Mouse (Mus musculus): Measurements from ENCODE around the gene Lmntd2. TPM values are rescaled to one million over a fixed set of nuclear protein-coding genes. Genes with fewer than 3 reads are reported as not detected.
"Not testable (repeated sequence)": the region's sequence is repeated elsewhere in the genome, so short reads cannot be mapped to it uniquely, and the experiment has no call there.

Gene Lmntd2
- 216 and 222 TPM in 2 replicates for polyA plus RNA-seq (2012; rRNA removed)

DNA sequence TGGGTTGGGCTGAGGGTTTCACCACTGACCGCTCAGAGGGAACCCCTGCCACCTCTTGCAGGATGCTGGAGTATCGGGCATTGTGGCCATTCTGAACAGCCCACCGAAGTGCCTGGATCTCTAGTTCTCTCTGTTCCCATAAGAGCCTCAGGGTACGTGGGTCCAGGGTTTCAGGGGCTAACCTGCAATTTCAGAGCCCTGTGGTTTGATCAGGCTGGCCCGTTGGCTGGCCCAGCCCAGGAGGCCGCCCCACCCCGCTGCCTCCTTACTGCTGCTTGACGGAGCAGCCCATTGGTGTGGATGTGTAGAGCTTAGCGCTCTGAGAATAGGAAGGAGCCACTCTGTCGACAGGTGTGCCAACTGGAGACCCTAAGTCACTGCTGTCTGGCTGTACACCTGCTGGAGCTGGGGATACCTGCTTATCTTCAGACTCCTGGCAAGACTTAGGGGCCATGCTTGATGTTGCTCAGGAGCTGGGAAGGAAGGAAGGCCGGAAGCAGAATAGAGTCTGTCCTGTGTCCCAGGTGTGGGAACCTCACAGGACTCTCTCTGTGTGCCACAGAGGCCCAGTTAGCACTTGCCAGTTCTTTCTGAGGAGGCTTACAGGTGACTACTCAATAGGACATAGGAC lies at the start of gene Lmntd2:
Lmntd2 (minus strand) TSS at position 476 of the 631 bp plus-strand sequence.
- H3K4me1 ChIP-seq (ENCODE audit: control insufficient read depth, insufficient read depth, low read length): peaks cover 19% of the 10 kb centered on the region
- no peak for TF ChIP-seq CTCF (IDR thresholded peaks at IDR 0.05; ENCODE audit: control insufficient read depth, insufficient read depth, insufficient replicate concordance, low read depth, low read length)
- no peak for TF ChIP-seq POLR2A (IDR thresholded peaks at IDR 0.05; ENCODE audit: control insufficient read depth, low read depth, low read length)

DNA sequence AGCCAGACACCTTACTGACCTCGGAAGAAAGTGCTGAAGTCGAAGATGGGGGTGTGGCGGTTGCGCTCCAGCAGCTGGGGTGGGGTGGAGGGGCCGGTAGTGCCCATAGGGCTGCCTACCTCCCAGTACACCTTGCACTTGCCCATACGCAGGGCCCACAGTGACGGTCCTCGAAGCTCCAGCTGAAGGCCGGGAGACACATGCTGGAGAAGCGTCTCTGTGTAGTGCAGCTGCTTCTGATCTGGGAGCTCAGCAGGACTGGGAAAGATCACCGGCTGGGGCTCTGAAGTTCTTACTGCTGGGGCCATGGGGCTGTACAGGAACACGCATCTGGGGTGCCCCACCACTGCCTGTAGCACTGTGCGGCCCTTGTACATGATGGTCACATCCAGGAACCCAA lies 49.8 kb upstream of the Lmntd2 start:
- no peaks in the 10 kb centered on the region for H3K27me3 ChIP-seq (ENCODE audit: control insufficient read depth, insufficient read depth, low read length)
- H3K27ac ChIP-seq (ENCODE audit: control insufficient read depth, insufficient read depth, low read depth, low read length): no peak overlapping the region
- peaks cover 2% of the 10 kb centered on the region for H3K4me1 ChIP-seq (ENCODE audit: control insufficient read depth, insufficient read depth, low read length)
- H3K36me3 ChIP-seq (ENCODE audit: control insufficient read depth, insufficient read depth, low read length): peaks cover 4% of the 10 kb centered on the region
- TF ChIP-seq POLR2A (IDR thresholded peaks at IDR 0.05; ENCODE audit: control insufficient read depth, low read depth, low read length) (no peak), CTCF (IDR thresholded peaks at IDR 0.05; ENCODE audit: control insufficient read depth, insufficient read depth, insufficient replicate concordance, low read depth, low read length) (no peak)
- H3K4me3 ChIP-seq (ENCODE audit: control insufficient read depth, low read depth, low read length): no peak overlapping the region

More for the DNA sequence above, at the start of gene Lmntd2:
- Histone ChIP-seq H3K4me3 (ENCODE audit: control insufficient read depth, low read depth, low read length) (peak within 1 kb of the TSS; percentile 86), H3K27me3 (ENCODE audit: control insufficient read depth, insufficient read depth, low read length) (no peaks in the 10 kb centered on the region), H3K27ac (ENCODE audit: control insufficient read depth, insufficient read depth, low read depth, low read length) (peak within 1 kb of the TSS; percentile 10), H3K36me3 (ENCODE audit: control insufficient read depth, insufficient read depth, low read length) (no peaks in the 10 kb centered on the region)

DNA sequence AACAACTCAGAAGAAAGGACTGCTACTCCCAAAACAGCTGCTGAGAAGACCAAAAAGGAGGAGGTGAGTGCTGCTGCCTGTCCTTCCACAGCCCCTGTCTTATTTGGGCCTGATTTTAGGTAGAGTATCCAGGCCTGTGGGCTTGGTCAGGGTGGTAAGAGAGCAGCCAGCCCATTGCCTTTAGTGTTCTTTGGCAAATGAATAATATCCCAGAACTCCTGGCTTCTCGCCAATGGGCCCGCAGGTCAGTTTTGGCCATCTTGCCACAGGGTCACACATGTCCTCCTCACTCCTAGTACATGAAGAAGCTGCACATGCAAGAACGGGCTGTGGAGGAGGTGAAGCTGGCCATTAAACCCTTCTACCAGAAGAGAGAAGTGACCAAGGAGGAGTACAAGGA lies 47.6 kb upstream of the Lmntd2 start:
- Histone ChIP-seq H3K4me1 (ENCODE audit: control insufficient read depth, insufficient read depth, low read length) (no peaks in the 10 kb centered on the region; the same call in 1 of the 2 replicates), H3K36me3 (ENCODE audit: control insufficient read depth, insufficient read depth, low read length) (peaks cover 10% of the 10 kb centered on the region), H3K27ac (ENCODE audit: control insufficient read depth, insufficient read depth, low read depth, low read length) (no peak overlapping the region), H3K27me3 (ENCODE audit: control insufficient read depth, insufficient read depth, low read length) (no peaks in the 10 kb centered on the region), H3K4me3 (ENCODE audit: control insufficient read depth, low read depth, low read length) (no peak overlapping the region)
- TF ChIP-seq POLR2A (IDR thresholded peaks at IDR 0.05; ENCODE audit: control insufficient read depth, low read depth, low read length) (no peak; the same call in 1 of the 2 replicates), CTCF (IDR thresholded peaks at IDR 0.05; ENCODE audit: control insufficient read depth, insufficient read depth, insufficient replicate concordance, low read depth, low read length) (no peak)

DNA sequence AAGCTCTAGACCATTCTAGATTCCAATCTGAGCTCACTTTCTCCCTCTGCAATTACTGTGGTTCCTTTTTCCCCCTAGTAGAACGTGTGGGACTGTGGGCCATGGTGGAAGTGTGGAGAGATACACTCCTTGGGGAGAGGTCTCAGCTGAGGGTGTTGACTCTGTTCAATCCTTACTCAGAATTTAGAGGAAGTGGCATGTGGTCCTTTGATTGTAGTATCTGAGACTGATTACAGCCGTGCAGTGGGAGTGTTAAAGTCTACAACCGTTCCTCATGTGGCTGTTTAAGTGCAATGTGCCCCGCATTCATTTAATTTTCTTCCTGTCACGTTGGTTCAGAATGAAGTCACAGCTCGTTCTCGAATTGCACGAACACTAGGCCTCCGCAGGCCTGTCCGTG lies 42.3 kb upstream of the Lmntd2 start:
- TF ChIP-seq CTCF (IDR thresholded peaks at IDR 0.05; ENCODE audit: control insufficient read depth, insufficient read depth, insufficient replicate concordance, low read depth, low read length) (no peak), POLR2A (IDR thresholded peaks at IDR 0.05; ENCODE audit: control insufficient read depth, low read depth, low read length) (no peak)
- Histone ChIP-seq H3K4me3 (ENCODE audit: control insufficient read depth, low read depth, low read length) (no peak overlapping the region), H3K27ac (ENCODE audit: control insufficient read depth, insufficient read depth, low read depth, low read length) (no peak overlapping the region), H3K4me1 (ENCODE audit: control insufficient read depth, insufficient read depth, low read length) (no peaks in the 10 kb centered on the region), H3K36me3 (ENCODE audit: control insufficient read depth, insufficient read depth, low read length) (peaks cover 12% of the 10 kb centered on the region), H3K27me3 (ENCODE audit: control insufficient read depth, insufficient read depth, low read length) (no peaks in the 10 kb centered on the region)

DNA sequence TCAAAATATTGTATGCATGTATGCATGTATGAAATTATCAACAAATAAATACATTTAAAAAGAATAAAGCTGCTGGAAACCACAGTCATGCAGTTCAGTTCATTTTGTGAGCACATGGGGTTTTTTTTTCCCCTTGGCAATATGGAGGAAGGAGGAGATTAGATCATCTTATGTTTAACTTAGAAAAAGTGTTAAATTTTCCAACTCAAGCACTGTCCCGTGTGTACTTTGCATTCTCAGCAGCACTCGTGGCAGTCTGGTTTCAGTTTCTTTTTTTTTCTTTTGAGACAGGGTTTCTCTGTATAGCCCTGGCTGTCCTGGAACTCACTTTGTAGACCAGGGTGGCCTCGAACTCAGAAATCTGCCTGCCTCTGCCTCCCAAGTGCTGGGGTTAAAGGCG lies 36.6 kb upstream of the Lmntd2 start:
- H3K27me3 ChIP-seq (ENCODE audit: control insufficient read depth, insufficient read depth, low read length); H3K36me3 ChIP-seq (ENCODE audit: control insufficient read depth, insufficient read depth, low read length); H3K4me3 ChIP-seq (ENCODE audit: control insufficient read depth, low read depth, low read length); H3K4me1 ChIP-seq (ENCODE audit: control insufficient read depth, insufficient read depth, low read length); H3K27ac ChIP-seq (ENCODE audit: control insufficient read depth, insufficient read depth, low read depth, low read length): not testable (repeated sequence)

DNA sequence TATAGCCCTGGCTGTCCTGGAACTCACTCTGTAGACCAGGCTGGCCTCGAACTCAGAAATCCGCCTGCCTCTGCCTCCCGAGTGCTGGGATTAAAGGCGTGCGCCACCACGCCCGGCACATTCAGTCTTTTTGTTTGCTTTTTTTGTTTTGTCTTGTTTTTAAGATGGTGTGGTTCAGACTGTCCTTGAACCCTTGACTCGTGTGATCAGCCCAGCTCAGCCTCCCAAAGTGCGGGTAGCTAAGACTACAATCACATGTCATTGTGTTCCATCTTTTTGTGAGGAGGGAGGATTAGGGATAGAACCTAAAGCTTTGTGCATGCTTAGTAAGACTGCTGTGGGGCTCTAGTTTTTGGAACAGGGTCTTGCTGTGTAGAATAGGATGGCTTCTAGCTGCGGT lies 17.7 kb upstream of the Lmntd2 start:
- Histone ChIP-seq H3K4me1 (ENCODE audit: control insufficient read depth, insufficient read depth, low read length) (peaks cover 5% of the 10 kb centered on the region), H3K4me3 (ENCODE audit: control insufficient read depth, low read depth, low read length) (no peak overlapping the region), H3K36me3 (ENCODE audit: control insufficient read depth, insufficient read depth, low read length) (peaks cover 3% of the 10 kb centered on the region), H3K27ac (ENCODE audit: control insufficient read depth, insufficient read depth, low read depth, low read length) (no peak overlapping the region), H3K27me3 (ENCODE audit: control insufficient read depth, insufficient read depth, low read length) (no peaks in the 10 kb centered on the region)
- TF ChIP-seq POLR2A (IDR thresholded peaks at IDR 0.05; ENCODE audit: control insufficient read depth, low read depth, low read length) (no peak), CTCF (IDR thresholded peaks at IDR 0.05; ENCODE audit: control insufficient read depth, insufficient read depth, insufficient replicate concordance, low read depth, low read length) (no peak)

DNA sequence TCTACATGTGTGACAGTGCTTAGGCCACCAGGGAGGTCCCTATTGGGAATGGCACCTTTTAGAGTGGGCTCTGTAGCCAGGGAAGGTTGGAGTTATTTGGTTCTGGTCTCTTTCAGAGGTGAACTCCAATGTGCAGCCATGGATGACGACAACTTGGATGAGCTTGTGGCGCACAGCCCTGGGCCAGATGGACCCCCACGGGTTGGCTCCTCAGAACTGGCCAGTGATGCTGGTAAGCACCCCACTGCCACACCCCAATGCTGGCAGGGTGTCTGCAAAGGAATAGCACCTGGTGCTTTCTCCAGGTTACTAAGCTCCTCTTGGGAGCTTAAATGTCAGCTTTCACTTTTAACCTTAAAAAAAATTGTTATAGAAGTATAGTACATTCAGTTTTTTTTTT lies 17.2 kb upstream of the Lmntd2 start:
- peaks cover 3% of the 10 kb centered on the region for H3K36me3 ChIP-seq (ENCODE audit: control insufficient read depth, insufficient read depth, low read length)

DNA sequence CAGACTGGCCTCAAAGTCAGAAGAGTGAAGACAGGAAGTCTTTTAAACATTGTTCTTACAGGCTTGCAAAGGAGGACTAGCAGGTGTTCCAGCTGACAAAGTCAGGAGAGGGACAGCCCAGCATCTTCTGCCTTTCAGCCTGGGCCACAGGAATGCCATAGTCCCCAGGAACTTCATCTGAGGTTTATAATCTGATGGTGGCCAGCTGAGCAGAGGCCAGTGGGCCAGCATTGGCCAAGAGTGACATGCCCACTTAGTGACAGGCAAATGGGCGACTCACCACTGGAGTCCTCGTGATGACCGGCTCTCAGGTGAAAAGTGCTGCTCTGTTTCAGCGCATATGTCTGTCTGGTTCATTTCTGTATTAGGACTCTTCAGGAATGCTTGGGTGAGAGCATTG lies 16.7 kb upstream of the Lmntd2 start:
- TF ChIP-seq CTCF (IDR thresholded peaks at IDR 0.05; ENCODE audit: control insufficient read depth, insufficient read depth, insufficient replicate concordance, low read depth, low read length) (no peak), POLR2A (IDR thresholded peaks at IDR 0.05; ENCODE audit: control insufficient read depth, low read depth, low read length) (no peak)
- Histone ChIP-seq H3K27me3 (ENCODE audit: control insufficient read depth, insufficient read depth, low read length) (no peaks in the 10 kb centered on the region), H3K4me1 (ENCODE audit: control insufficient read depth, insufficient read depth, low read length) (peaks cover 5% of the 10 kb centered on the region), H3K36me3 (ENCODE audit: control insufficient read depth, insufficient read depth, low read length) (peaks cover 3% of the 10 kb centered on the region), H3K27ac (ENCODE audit: control insufficient read depth, insufficient read depth, low read depth, low read length) (no peak overlapping the region), H3K4me3 (ENCODE audit: control insufficient read depth, low read depth, low read length) (no peak overlapping the region)

More for the DNA sequence above, 17.2 kb upstream of the Lmntd2 start:
- no peak overlapping the region for H3K4me3 ChIP-seq (ENCODE audit: control insufficient read depth, low read depth, low read length)
- H3K4me1 ChIP-seq (ENCODE audit: control insufficient read depth, insufficient read depth, low read length): peaks cover 5% of the 10 kb centered on the region
- no peak overlapping the region for H3K27ac ChIP-seq (ENCODE audit: control insufficient read depth, insufficient read depth, low read depth, low read length)
- TF ChIP-seq CTCF (IDR thresholded peaks at IDR 0.05; ENCODE audit: control insufficient read depth, insufficient read depth, insufficient replicate concordance, low read depth, low read length) (no peak), POLR2A (IDR thresholded peaks at IDR 0.05; ENCODE audit: control insufficient read depth, low read depth, low read length) (no peak)
- no peaks in the 10 kb centered on the region for H3K27me3 ChIP-seq (ENCODE audit: control insufficient read depth, insufficient read depth, low read length)

Measured in testis, adult 2 months (tissue).